Mouse (Mus musculus) stomach, postnatal 0 days (tissue): ENCODE results near the gene Kifc1.

Source experiments
- CTCF ChIP-seq: IDR thresholded peaks from 2 replicates; pipeline ENCODE4 v1.5.1; 2016; ENCODE audit warnings: antibody characterized with exemption, low read depth, mild to moderate bottlenecking, moderate library complexity
- EP300 ChIP-seq: optimal IDR thresholded peaks from 2 replicates; pipeline ENCODE3; 2016; ENCODE audit warnings: antibody characterized with exemption

DNA sequence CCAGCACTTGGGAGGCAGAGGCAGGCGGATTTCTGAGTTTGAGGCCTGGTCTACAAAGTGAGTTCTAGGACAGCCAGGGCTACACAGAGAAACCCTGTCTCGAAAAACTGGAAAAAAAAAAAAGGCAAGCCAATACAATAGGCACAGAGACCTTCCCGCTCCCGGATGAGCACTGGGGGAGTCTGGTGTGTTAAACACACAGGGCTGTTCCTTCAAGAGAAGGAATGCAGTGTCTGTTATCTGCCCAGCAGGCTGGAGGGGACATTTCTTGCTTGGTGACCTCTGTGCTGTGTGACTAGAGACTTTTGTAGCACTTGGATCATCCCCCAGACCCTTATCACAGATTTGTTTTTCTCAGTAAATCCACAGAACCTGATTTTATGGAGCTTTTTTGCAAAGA lies 11.2 kb upstream of the Kifc1 start:
- TF ChIP-seq CTCF (no peak), EP300 (no peak)
